Mouse (Mus musculus) ES-Bruce4 (cell line): ENCODE data around the gene Padi1.

Experiments
- EP300 ChIP-seq: IDR thresholded peaks from 2 replicates; pipeline ENCODE4 v1.6.1; 2011; ENCODE audit warnings: low read depth, low read length; ENCODE audit not compliant: insufficient read depth
- POLR2A ChIP-seq: IDR thresholded peaks from one replicate; pipeline ENCODE4 v1.8.1; 2011; ENCODE audit warnings: low read length; ENCODE audit not compliant: insufficient read depth

DNA sequence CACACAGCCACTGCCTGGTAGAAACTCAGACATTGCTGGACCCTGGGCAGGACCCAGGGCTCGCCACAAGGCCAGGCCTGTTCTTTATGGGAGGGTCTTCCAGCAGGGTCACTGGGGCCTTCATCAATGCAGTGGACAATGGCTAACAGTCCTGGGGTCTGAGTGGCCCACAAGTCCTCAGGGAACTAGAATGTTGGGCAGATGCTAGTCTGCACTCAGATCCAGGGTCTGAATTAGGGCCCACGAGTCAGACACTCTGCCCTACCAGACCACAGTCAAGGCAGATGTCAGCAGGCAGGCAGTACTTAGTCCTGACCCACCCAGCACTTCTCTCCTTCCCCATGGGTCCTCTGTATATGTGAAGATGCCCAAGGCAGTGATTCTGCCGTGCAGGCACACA is 25.8 kb upstream of the Padi1 start:
- TF ChIP-seq EP300 (no peak), POLR2A (no peak)
